Mouse (Mus musculus) v-Abl transformed pro-B cells (cell line): Measurements from ENCODE around the gene Rdh9.

ENCODE experiments used
- in situ Hi-C, 2 experiments: fragments of 400-800 bp; cut with MboI; formaldehyde crosslinking; loops; one replicate each; pipeline ENCODE4 v1.15.1; 2025; ENCODE audit not compliant: unreplicated experiment in 2 of 2

The Rdh9 gene

DNA sequence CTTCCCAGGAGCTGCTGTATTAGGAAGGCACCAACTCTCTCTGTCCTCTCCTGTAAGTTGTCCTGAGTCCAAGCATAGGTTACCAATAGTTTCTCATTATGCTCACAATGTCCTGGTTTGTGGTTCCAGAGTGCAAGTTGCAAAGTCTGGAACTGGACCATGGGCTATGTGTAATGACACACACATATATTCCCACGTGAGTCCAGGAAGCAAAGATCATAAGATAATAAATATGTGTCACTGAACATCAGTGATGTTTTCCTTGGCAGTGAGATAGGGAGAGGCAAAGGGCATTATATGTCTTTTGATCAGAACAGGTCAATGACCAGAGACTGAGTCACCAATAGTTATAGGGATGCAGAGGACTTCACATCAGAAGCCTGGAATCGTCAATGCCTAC is at the start of gene Rdh9:
Gene Rdh9 (plus strand): TSS at position 376 of the 400 bp plus-strand sequence.
- in situ Hi-C loops, result no loop called here

DNA sequence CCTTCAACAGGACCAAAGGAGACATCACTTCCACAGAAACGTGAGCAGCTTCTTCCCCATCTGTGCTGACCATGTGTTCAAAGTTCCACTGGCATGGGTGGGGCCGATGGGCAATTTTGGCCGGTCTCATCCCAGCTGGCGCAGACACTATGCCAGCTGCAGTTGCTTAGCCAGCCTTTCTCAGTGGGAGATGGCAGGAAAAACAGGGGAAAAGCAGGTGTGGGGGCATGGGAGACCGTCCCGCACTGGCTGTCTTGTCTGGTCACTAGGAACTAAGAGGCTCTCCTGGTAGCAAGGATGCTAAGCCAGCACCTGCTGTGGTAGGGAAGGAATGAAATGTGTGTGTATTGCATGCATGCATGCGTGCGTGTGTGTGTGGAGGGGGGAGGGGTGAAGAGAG is 47.7 kb upstream of the Rdh9 start:
- in situ Hi-C loops, result loop anchor here in 1 of 2 experiments (25.0 kb wide), 1 partner anchor 209 kb away; no protein-coding TSS in a partner anchor

GRCm38 (mm10) chr10:127730285-127730932 is 45.8 kb upstream of the Rdh9 start:
- in situ Hi-C loops, result loop anchor here in 1 of 2 experiments (25.0 kb wide), 1 partner anchor 207 kb away; no protein-coding TSS in a partner anchor

- in situ Hi-C loops, result loop anchor here in 1 of 2 experiments (25.0 kb wide), 1 partner anchor 206 kb away; no protein-coding TSS in a partner anchor
Observed at GRCm38 (mm10) chr10:127730933-127731310, 45.3 kb upstream of the Rdh9 start.

DNA sequence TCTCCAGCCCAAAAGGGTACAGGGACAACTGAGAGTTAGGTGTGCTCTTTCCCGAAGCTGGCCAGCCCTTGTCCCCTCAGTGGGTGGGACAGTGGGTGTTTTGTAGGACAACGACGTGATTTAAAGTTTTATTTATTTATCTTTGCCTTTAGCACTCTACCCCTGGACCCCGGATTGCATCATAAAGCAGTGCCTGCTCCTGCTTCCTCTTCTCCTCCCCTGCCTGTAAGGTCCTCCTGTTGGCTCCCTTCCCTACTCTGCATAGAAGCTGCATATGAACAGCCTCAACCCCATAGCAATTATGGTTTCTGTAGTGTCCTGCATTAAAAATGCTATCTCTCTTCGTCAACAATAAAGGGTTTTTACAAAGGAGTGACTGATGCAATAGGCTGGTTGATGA is 44.8 kb upstream of the Rdh9 start:
- in situ Hi-C loops, result loop anchor here in 1 of 2 experiments (25.0 kb wide), 1 partner anchor 206 kb away; no protein-coding TSS in a partner anchor

GRCm38 (mm10) chr10:127734434-127734833 is 41.8 kb upstream of the Rdh9 start:
- in situ Hi-C loops, result loop anchor here in 1 of 2 experiments (25.0 kb wide), 1 partner anchor 203 kb away; no protein-coding TSS in a partner anchor

- in situ Hi-C loops, result loop anchor here (5.0 to 25.0 kb wide), 2 partner anchors 59 to 201 kb away; no protein-coding TSS in a partner anchor
Observed at GRCm38 (mm10) chr10:127736266-127736665, 39.9 kb upstream of the Rdh9 start.

GRCm38 (mm10) chr10:127736916-127737315 is 39.3 kb upstream of the Rdh9 start:
- in situ Hi-C loops, result loop anchor here (5.0 to 25.0 kb wide), 2 partner anchors 60 to 200 kb away; no protein-coding TSS in a partner anchor

- in situ Hi-C loops, result loop anchor here (5.0 to 25.0 kb wide), 2 partner anchors 60 to 200 kb away; no protein-coding TSS in a partner anchor
Observed at GRCm38 (mm10) chr10:127737552-127737951, 38.6 kb upstream of the Rdh9 start.

GRCm38 (mm10) chr10:127738151-127738882 is 37.9 kb upstream of the Rdh9 start:
- in situ Hi-C loops, result loop anchor here (5.0 to 25.0 kb wide), 2 partner anchors 61 to 199 kb away; no protein-coding TSS in a partner anchor

DNA sequence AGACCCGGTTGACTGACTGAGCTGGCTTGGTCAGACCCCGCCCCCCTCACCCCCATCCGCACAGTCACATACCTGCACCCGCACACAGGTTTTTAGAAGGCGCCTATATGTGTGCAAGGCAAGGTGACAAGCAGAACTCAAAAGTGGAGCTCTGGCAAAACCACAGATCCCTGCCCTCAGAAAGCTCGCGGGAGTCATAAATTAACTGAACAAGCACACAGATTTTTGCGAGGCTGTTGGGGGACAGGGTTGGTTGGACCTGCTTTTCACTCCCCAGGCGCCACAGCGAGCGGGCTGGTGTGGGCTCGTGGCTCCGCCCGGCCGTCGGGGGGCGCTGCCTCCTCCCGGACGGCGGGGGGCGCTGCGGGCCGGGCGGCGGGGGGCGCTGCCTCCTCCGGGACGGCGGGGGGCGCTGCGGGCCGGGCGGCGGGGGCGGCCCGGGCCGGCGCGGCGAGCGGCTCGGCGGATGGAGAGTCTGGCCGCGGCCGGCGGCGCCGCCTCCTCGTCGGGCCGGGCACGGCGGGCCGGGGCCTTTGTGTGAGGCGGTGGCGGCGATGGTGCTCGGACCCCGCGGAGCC is 37.0 kb upstream of the Rdh9 start, which contains the start of gene Zbtb39:
Gene Zbtb39 (plus strand): TSS at position 456 of the 578 bp plus-strand sequence.
- in situ Hi-C loops, result loop anchor here (5.0 to 25.0 kb wide), 2 partner anchors 62 to 198 kb away; no protein-coding TSS in a partner anchor

- in situ Hi-C loops, result loop anchor here (5.0 to 25.0 kb wide), 3 partner anchors 62 to 198 kb away; partner anchors contain the start of gene Stat6 (in 2 of the 2)
Observed at GRCm38 (mm10) chr10:127739661-127740161, 36.5 kb upstream of the Rdh9 start.

DNA sequence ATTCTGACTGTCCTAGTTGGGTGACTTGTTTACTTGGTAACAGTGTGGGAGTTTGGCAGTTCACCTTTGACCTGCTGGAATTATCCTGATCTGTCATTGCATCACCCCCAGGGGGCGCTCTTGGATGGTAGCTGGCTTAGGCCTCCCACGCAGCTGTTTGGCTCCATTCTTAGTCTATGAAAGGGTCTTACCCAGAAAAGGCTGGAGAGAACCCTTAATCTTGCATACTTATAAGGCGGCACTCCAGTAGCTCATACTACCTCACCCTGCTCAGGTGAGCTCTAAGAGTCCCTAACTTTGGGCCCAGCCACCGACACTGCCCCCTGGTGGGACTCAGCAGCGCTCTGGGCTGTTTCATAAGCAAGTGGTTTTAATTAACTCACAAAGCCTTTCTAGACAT is 31.5 kb upstream of the Rdh9 start:
- in situ Hi-C loops, result loop anchor here (5.0 to 25.0 kb wide), 2 partner anchors 102 to 193 kb away; partner anchors contain the start of gene Stat6 (in 2 of the 2)

DNA sequence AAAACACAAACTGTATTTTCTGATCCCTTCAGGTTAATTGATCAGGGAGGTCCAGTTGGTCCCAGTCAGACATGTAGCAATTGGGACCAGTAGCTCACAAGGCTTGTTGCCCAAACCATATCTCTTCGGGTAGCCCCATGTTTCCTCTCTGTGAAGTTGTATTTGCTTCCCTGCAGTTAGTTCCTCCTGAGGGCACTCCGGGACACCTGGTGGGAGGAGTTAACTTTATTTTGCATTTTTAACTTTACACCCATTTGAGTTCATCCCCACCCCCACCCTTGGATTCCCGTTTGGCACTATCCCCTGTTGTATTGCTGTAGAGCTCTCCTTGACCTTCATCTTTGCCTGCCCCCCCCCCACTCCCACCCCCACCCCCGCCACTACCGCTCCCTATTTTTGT is 30.3 kb upstream of the Rdh9 start:
- in situ Hi-C loops, result loop anchor here in 1 of 2 experiments (25.0 kb wide), 1 partner anchor 191 kb away; no protein-coding TSS in a partner anchor

DNA sequence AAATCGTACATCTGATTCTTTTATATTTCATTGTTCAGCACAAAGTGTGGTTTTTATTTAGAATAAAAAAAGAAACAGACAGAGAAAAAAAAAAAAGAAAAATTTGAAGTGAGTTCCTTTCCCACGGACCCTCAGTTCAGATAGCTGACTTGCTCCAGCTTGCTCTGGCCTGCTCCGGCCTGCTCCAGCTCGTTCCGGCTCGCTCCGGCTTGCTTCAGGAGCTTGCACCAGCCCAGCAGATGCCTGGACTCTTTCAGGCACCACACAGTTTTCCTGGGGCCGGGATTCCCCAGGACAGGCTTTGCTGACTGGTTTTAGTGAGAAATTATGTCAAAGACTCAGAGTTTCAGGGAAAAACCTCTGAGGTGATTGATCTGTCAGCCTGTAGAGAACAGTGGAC is 28.9 kb upstream of the Rdh9 start:
- in situ Hi-C loops, result loop anchor here in 1 of 2 experiments (25.0 kb wide), 1 partner anchor 190 kb away; no protein-coding TSS in a partner anchor

GRCm38 (mm10) chr10:127748847-127749612 is 27.2 kb upstream of the Rdh9 start:
- in situ Hi-C loops, result loop anchor here in 1 of 2 experiments (25.0 kb wide), 1 partner anchor 188 kb away; no protein-coding TSS in a partner anchor

GRCm38 (mm10) chr10:127750136-127750777 is 25.9 kb upstream of the Rdh9 start:
- in situ Hi-C loops, result no loop called here

- in situ Hi-C loops, result no loop called here
Observed at GRCm38 (mm10) chr10:127751548-127751947, 24.6 kb upstream of the Rdh9 start, which contains the start of gene Gpr182. Gene Gpr182, minus strand, starts transcription at chr10:127751732.
